Mouse (Mus musculus): ENCODE data around the gene Lyar.
A peak's percentile ranks its signal among the peaks of the same experiment; 100 is the strongest.

The Lyar gene

DNA sequence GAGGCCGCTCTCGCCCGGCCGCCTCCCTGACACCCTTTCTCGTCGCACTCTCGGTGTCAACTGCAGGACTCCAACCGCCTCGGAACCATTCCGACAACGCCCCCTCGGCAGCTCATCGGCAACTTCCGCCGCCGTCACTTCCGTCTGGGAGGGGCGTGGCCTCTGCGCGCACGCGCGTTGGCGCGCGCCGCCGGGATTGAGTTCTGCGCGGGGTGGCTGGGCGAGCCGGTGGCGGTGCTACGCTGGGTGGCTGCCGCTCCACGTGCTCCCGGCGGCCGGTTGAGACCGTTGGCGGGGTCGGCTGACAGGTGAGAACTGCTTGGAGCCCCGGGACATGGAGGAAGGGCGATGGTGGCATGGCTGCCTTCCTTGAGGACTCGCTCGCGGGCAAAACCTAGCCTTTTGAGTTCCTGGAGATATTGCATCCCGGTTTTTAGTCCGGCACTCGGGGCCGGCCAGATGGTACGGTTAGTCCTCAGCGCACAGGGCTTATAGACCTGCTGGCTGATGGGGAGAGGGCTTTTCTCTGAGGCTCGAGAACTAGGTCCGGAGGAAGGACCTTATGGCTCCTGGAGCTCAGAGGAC is at the start of gene Lyar, which contains the start of gene Zbtb49:
Lyar (plus strand) TSS at position 143 of the 585 bp plus-strand sequence.
Zbtb49 (minus strand) TSS at position 130 of the 585 bp plus-strand sequence.
- peak; percentile 99 for DNase-seq

DNA sequence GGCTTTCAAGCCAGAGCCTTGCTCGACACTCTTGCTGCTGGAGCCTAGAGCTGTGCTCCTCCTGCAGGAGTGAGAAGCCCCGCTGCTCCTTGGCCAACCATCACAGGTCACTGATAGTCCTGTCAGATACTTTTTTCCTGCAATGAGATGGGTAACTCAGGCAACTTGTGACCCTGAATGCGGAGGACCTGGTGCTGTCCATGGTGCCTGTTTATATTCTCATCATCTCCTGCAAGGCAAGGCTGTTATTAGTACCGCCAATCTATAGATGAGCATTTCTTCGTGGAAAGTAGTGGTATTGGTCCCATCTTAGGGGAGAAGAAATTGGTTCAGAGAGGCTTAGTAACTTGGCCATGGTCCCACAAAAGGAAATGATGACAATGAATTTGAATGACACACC is 46.5 kb upstream of the Lyar start:
- no peak for DNase-seq

DNA sequence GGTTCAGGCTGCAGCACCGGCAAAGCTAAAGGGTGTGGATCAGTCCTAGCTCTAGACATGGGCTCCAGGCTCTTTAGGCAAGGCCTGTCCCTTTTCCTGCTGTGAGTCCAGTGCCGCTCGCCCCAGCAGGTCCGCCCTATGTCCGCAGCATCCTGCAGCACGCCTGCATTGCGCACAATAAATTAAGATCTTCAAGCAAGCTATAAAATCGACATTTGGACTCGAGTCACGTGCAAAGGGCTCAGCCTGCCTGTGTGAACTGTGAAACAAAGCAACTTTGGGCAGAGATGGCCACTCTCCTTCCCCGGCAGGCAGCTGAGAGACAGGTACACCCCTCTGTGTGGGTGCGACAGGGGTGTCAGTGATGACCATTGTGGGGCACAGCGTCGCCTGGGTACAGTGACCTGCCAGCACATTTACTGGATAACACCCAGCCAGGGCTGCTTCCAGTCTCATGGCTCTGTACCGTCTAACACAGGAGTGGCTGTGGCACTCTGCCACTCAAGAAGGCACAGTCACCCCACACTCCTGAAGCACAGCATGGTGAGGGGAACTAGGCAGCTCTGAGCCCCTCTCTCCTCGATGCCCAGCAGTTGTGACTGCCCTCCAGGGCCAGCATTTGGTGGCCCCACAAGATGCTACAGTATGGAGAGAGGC is 45.9 kb upstream of the Lyar start:
- DNase-seq = no peak

DNA sequence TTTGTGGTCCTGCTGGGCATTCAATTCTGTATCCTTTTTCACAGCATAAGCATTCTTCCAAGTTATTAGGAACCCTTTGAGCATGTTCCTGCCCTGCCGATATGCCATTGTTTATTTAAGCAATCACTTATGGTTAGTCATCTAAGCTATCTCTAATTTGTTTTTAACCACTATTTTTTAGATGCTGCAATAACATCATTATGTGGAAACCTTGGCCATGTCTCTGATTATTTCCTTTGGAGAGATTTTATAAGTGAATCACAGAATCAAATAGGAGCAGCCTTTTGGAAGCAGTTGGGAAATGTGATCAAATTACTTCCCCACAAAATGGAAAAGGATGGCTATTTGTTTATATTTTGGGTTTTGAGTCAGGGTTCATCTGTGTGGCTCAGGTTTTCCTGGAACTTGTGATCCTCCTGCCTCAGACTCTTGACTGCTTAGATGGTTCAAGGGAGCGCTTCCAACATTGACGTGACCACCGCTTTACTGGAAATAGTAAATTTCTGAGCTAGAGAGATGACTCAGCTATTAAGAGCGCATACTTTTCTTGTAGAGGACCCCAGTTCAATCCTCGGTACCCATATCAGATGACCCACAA is 35.5 kb upstream of the Lyar start:
- no peak for DNase-seq

DNA sequence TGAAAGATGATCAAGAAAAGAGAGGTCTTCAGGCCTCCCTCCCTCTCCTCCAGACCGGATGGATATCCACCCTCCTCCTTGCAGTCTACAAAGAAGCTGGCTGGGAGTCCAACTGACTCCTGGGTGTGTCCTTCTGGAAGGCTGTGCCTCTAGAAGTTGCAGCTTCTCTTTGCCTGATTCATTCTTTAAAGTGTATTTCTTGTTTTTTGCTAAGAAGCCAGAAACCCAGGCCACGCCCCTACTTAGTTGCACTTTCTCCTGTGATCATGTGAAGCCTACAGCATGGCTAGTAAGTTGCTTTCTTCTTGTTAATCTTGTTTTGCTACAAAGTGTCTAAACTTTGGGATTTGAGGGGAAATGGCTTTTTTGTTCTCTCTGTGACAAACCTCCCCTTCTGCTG is 33.3 kb upstream of the Lyar start:
- DNase-seq = no peak

DNA sequence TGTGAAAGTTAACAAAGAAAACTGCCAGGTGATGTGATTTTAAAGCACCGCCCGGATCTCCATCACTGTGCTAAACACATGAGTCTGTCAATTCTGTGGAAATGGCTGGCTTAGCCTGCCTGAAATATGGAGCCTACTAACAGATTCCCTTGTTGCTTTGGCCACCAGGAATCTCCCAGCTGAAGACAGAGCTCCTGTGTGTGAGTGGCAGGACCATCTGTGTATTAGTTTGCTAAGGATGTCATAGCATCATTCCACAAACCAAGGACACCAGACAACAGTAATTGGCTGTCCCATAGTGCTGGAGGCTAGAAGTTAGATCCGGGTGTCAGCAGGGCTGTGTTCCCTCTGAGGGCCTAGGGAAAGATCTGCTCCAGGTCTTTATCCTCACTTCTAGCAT is 29.4 kb upstream of the Lyar start:
- no peak for DNase-seq

DNA sequence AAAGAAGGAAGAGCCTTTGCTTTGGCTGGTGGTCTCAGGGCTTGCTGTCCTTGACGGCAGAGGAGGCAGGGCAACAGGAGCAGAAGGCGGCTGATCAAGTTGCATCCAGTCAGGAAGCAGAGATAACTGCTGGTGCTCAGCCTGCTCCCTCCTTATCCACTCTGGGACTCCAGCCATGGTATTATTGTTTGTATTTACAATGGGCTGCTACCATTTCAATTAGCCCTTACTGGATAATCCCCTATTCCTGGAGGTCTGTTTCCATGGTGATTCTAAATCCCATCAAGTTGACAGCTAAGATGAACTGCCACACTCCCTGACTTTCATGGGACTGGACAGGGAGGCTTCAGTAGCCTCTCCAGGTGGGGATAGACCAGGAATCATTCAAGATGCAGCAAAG is 25.3 kb upstream of the Lyar start:
- no peak for DNase-seq

DNA sequence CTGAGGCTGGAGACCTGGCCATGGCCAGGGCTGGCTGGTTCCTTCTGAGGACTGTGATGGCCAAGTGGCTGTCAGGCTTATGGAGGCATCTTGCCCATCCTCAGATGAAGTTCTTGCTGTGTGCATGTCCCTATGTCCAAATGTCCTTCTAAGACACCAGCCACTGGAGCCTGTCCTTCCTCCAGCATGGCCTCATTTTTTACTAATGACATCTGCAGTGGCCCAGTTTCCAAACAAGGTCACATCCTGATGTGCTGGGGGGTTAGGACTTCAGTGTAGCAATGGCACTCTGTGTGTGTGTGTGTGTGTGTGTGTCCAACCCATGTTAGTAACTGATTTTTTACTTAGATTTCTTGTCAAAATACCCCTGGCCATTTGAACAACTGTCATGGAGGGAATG is 24.3 kb upstream of the Lyar start:
- no peak for DNase-seq

DNA sequence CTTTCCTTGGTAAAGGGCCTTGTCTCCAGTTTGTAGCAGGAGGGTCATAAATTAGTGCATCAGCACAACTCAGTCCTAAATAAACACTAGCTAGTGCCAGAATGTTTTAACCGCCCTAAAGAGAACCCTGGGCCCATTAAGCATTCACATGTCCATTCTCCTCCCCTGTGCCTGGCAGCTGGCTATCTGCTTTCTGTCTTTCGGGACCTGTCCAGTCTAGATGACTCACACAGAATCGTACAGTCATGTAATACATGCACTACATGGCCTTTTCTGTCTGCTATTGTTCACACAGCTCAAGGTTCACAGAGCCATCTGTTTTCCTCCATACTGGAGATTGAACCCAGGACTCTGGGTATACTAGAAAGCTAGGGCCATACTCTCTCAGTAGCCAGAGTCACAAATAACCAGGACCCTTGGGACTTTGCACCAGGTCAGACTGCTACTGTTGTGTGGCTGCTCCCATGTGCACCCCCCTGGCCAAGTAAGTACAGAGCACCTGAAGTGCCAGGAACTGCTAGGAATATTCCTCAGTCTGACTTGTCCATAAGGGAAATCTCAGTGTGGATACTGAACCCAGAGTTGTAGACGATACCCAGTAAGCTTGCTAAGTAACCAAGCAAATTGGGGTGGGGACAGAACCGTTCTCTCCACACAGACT is 23.3 kb upstream of the Lyar start:
- no peak for DNase-seq

DNA sequence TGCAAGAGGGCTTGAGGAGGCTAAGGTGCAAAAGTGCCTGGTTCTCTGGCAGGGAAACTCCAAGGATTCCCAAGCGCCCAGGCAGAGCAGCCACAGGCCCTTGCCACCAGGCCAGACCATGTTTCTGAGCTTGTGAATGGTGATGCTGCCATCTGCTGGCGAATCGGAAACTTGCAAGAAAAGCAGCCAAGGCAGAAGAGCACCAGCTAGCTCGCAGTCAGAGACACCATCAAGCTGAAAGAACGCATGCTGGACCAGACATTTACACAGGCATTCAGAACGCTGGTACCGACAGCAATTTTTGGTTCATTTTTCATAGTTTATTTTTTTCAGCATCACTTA is 22.8 kb upstream of the Lyar start:
- DNase-seq = peak; percentile 95

DNA sequence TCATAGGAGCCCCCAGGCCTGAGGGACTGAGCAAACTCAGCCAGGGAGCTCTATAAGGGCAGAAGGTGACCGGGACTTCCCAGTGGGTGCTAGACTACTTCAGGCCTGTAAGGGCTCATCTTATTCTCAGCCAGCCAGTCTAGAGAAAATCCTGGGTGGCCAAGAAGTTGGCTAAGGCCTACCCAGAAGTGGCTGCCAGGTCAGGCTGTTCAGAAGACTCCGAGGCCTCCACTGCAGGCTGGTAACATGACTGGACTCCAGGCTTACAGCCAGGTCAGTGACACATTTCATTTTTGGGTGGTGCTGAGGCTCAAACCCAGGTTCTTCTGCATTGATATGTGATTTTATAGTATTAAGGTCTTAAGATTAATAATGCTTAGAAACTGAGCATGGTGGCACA is 20.6 kb upstream of the Lyar start:
- no peak for DNase-seq

DNA sequence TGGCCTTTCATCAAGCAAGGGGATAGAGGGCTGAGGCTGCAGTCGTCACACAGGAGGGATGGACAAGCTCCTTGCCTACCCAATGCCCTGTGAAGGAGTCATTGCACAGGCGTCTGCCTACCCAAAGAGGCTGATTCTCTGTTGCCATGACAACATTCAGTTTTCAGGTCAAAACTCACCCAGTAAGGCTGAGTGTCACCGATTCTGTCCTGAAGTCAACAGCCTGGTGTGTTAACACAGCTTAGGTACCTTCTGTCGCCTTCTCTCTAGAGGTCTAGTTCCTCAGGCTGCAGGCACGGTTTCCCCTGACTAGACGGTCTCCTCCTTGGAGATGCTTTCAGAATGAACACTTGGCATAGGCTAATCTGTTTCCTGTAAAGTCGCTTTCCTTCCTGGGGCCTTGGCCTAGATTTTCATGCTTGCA is 15.0 kb upstream of the Lyar start:
- DNase-seq = no peak

DNA sequence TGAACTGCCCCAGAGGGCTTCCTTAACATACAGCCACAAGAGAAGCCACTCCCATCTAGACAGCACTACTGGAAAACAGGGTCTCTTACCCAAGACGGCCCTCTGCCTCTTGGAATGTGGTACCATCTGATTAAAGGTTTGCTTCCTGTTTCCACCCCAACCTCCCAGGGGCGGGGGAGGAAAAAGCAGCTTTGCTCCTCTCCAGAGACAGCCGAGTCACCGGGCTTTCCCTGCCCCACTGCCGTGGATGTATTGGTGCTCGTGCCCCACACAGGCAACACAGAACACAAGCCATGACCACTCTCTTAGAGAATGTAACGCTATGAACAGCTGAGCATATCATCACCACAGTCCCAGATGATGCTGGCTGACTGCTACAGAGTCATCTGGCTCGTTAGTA is 11.3 kb upstream of the Lyar start:
- no peak for DNase-seq

DNA sequence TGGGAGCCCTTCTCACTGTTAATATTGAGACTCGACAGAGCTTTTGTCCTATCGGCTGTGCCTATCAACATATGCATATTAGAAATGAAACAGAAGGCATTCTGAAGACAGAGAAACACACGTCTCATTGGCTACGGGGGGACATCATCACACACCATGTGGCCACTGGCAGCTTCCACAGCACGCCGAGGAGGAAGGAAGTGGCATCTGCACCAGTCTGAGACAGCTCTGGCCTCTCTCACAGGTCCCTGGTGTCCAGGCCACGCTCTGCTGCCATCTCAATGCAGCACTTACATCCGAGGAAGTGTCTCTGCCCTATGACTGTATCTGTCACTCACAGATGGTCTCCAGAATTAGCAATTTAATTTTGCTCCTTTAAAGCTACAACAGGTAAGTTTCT is 8.6 kb upstream of the Lyar start:
- no peak for DNase-seq

DNA sequence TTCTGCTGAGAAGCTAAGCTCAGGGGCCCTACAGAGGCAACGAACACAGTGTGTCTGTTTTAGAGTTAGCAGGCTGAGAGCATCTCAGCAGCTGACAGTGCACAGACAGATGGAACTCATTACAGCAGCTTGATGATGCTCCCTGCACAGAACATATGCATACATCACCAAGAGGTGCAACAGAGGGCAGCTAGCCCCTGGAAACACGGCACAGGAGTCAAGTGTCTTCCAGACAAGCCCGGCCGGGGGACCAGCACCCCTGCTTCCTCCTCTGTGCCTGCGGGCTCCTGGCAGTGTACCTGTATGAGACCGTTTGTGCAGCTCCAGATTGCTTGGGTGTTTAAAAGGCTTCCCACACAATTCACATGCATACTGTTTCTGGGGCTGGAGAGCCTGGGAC is 7.3 kb upstream of the Lyar start:
- no peak for DNase-seq

DNA sequence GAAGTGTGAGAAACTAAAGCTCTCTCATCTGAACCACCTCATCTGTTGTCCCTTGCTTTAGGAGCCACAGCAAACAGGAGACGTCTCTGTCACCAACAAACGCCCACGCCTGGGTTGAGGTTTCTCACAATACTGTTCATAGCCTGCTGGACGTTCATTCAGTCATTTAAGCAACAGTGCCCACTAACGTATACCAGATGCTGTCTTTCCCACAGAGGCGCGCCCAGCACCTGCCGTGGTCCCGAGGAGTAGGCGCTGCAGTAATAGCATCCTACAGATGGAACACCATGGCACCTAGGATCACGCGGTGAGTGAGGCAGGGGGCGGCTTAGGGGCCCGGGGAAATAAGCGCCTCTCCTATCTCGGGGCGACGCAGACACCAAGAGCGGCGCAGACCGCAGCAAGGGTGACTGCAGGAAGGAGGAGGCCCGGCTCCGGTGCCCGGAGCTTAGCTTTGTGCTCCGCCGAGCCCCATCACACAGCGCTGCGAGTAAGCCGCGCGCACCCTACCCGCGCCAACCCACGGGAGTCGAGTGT is 431 bp upstream of the Lyar start:
- no peak for DNase-seq

DNA sequence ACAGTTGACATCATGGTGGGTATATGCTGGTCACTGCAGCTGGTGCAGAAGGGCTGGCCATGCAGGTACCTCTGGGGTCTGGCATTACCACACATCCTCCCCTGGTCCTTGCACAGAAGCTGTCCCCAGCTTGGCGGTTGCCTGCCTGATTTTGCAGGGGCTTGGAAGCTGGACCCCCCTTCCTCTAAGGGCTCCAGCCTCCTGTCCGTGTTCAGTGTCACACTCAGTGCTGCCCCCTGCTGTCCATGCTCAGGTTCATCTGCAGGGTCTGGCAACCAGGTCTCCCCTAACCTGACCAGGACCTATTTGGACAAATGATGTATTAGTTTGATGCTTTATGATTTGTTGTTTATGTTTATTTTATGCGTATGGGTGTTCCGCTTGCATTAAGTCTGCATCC is 15.2 kb downstream of the Lyar start:
- DNase-seq = peak; percentile 92

DNA sequence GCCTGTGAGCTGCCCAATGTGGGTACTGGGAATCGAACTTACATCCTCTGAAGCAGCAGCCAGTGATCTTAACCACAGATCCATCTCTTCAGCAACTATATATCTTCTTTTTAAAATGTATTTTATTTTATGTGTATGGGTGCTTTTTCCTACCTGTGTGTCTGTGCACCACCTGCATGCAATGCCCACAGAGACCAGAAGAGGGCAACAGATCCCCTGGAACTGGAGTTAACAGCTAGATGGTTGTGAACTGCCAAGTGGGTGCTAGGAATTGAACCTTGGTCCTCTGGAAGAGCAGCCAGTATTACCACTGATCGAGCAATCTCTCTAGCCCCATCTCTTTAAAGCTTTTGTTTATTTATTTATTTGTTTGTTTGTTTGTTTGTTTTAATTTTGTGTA is 16.4 kb downstream of the Lyar start:
- DNase-seq = peak; percentile 76

DNA sequence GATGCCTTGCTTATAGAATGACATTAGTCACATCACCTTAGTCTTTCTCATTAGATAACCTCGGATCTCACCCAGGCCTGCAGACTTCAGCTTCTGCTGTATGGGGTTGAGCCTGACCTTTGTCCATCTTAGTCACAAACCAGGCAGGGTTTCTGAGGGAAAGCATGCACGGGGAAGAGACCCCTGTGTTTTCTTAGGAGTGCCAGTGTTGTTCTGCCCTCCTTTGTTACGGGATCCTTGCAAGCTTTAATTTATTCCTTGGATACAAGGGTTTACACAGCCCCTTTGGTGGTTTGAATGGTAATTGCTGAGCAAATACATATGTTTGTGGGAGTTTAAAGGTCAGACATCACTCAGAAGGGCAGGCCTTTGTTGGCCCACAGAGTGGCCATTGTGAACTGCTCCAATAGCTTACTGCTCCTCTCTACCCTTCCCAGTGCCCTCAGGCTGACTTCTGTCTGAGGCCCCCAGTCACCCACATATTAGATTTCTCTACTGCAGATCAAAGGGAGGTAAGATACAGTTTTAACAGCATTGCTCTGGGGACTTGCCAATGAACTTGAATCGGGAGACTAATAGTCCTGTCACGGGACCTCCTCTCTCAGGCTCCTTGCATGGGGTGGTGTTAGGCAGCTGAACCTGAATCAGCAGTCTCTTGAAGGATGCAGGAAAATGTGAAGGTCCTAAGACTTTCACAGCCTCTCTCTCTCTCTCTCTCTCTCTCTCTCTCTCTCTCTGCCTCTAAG is 20.6 kb downstream of the Lyar start:
- DNase-seq = peak; percentile 82

DNA sequence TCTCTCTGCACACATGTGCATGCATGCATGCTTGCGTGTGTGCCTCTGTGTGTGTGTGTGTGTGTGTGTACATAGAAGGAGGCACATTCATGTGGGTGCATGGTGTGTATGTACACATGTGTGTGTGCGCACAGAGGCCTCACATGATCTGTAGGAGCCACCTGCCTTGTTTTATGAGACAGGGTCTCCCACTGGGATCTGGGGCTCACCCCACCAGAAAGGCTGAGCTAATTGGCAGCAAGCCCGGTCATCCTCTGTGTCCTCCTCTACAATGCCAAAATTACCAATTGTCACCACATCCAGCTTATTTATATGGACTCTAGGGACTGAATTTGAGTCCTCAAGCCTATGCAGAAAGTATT is 21.2 kb downstream of the Lyar start:
- peak; percentile 75 for DNase-seq

DNA sequence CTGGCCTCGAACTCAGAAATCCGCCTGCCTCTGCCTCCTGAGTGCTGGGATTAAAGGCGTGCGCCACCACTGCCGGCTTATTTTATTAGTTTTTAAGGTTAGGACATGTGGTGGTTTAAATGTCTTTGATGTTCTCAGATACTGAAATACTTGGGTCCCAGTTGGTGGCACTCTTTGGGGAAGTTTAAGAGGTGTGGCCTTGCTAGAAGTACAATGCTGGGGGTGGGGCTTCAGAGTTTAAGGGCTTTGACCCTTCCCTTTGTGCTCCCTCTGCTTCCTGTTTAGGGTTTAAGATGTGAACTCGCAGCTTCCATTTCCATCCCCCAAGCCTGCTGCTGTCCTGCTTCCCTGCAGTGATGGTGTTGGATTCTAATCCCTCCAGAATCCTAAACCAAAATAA is 21.7 kb downstream of the Lyar start:
- DNase-seq = peak; percentile 58

DNA sequence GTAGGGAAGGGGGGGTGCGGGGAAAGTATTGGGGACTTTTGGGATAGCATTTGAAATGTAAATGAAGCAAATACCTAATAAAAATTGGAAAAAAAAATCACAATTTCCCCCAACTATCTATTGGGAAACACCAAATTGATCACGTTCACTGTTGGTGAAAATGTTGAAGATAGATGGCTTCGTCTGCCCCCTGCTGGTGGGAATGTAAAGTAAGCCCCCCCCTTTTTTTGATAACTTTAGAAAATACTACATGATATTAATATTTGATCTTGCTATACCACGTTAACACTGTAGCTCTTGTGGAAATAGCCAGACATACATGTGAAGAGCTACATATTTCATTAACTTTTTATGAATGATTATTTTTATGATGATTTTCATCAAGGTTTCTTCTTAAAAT is 34.9 kb downstream of the Lyar start:
- DNase-seq = peak; percentile 40

DNA sequence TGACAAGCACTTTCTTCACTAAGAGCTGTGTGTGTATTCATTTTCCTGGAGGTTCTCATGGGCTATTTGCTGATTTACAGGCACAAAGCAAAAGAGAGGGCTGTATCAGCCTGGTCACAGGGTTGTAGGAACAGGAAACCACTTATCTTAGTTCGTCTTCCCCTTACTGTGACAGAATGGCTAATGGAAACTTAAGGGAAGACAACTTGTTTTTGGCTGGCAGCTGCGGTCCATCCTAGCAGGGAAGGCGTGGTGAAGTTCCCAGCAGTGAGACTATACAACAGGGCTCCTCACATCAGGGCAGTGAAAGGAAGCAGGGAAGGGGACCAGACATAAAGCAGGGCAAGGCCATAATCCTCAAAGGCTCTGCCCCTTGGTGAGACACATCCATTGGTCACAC is 35.4 kb downstream of the Lyar start:
- DNase-seq = peak; percentile 86

All from heart, adult 11 months (tissue).